Mouse (Mus musculus) G1E (cell line): ENCODE measurements around the gene Men1. TPM values are rescaled to one million over a fixed set of nuclear protein-coding genes. Genes with fewer than 3 reads are reported as not detected.
A peak's percentile ranks its signal among the peaks of the same experiment; 100 is the strongest.
"Not testable (repeated sequence)": the region's sequence is repeated elsewhere in the genome, so short reads cannot be mapped to it uniquely, and the experiment has no call there.

Source experiments
- ATAC-seq: 2 replicates; pipeline ENCODE4 v1.8.0; 2016; ENCODE audit warnings: mild to moderate bottlenecking; ENCODE audit not compliant: insufficient number of reproducible peaks, poor library complexity, low FRiP score, severe bottlenecking; ENCODE audit errors: extremely low read depth
- DNase-seq: peaks from one replicate; pipeline ENCODE4 v3.0.0; 2012; ENCODE audit warnings: low spot score
- H3K27me3 ChIP-seq: 2 replicates; pipeline ENCODE4 v1.6.1; 2012; ENCODE audit warnings: mild to moderate bottlenecking, low read length, inconsistent platforms; ENCODE audit not compliant: insufficient read depth
- H3K36me3 ChIP-seq: replicated peaks from 2 replicates; pipeline ENCODE3; 2012; ENCODE audit warnings: mild to moderate bottlenecking, inconsistent platforms
- H3K4me1 ChIP-seq: 2 replicates; pipeline ENCODE4 v1.6.1; 2012; ENCODE audit warnings: low read depth, low read length, inconsistent platforms, mixed read lengths; ENCODE audit not compliant: insufficient read depth
- H3K4me3 ChIP-seq: 2 replicates; pipeline ENCODE4 v1.5.1; 2012; ENCODE audit warnings: low read depth, mild to moderate bottlenecking, inconsistent platforms, low read length, moderate library complexity, mixed read lengths
- H3K9me3 ChIP-seq: replicated peaks from 2 replicates; pipeline ENCODE4 v1.6.1; 2012; ENCODE audit warnings: inconsistent platforms
- CTCF ChIP-seq: IDR thresholded peaks from 2 replicates; pipeline ENCODE4 v1.5.1; 2012; ENCODE audit warnings: low read depth, low read length, inconsistent platforms, mixed read lengths
- GATA1 ChIP-seq: IDR thresholded peaks from 2 replicates; pipeline ENCODE4 v1.6.1; 2012; ENCODE audit warnings: borderline replicate concordance, low read length, inconsistent platforms, mixed read lengths
- GATA2 ChIP-seq: IDR thresholded peaks from 2 replicates; pipeline ENCODE4 v1.6.1; 2012; ENCODE audit warnings: low read depth, low read length, inconsistent platforms, borderline replicate concordance
- POLR2AphosphoS5 ChIP-seq: IDR thresholded peaks from 2 replicates; pipeline ENCODE4 v1.6.1; 2012; ENCODE audit warnings: low read depth, low read length, inconsistent platforms; ENCODE audit not compliant: insufficient replicate concordance
- TAL1 ChIP-seq: conservative IDR thresholded peaks from 2 replicates; pipeline ENCODE4 v1.6.1; 2012; ENCODE audit warnings: low read depth, low read length, inconsistent platforms, mixed read lengths
- polyA plus RNA-seq: library from polyadenylated mRNA; stranded (reverse); fragments of >175 nt; gene quantifications from 2 replicates; pipeline ENCODE4 v1.2.3, GENCODE M21; 2012
- total RNA-seq, 2 experiments: library from RNA; stranded (forward) in 1 of 2; stranded (reverse) in 1 of 2; fragments of 200-1000 nt in 1 of 2; fragments of >200 nt in 1 of 2; fragmentation: Nextera tagmentation in 1 of 2; gene quantifications; 2 replicates each; pipeline ENCODE4 v1.2.3; 2014 to 2017

Gene Men1
- total and polyA plus RNA-seq, 3 experiments, result 30.9 to 146 (median 53.9) TPM

- peaks cover 27% of the 10 kb centered on the region for H3K36me3 ChIP-seq
- H3K4me3 ChIP-seq, result no peak overlapping the region
- no peaks in the 10 kb centered on the region for H3K27me3 ChIP-seq
- no peak; the same call in 1 of the 2 replicates for ATAC-seq
- DNase-seq, result peak; percentile 76
- TF ChIP-seq GATA1 (no peak), CTCF (peak; percentile 97), POLR2AphosphoS5 (no peak)
- H3K9me3 ChIP-seq, result no peaks in the 10 kb centered on the region
- peaks cover 78% of the 10 kb centered on the region for H3K4me1 ChIP-seq
These were observed 29.8 kb upstream of the Men1 start for GRCm38 (mm10) chr19:6304787-6305516.

- no peak for ATAC-seq
- peaks cover 72% of the 10 kb centered on the region for H3K4me1 ChIP-seq
- TF ChIP-seq CTCF, result no peak
- no peak for TF ChIP-seq TAL1
- no peak for TF ChIP-seq POLR2AphosphoS5
- TF ChIP-seq GATA1, result no peak
- no peak for TF ChIP-seq GATA2
- no peak for DNase-seq
- H3K9me3 ChIP-seq, result no peaks in the 10 kb centered on the region
- H3K27me3 ChIP-seq, result no peaks in the 10 kb centered on the region
- peak overlapping the region; percentile 77 for H3K4me3 ChIP-seq
- peaks cover 30% of the 10 kb centered on the region for H3K36me3 ChIP-seq
These were observed 29.2 kb upstream of the Men1 start for GRCm38 (mm10) chr19:6305517-6306115.

- DNase-seq, result peak; percentile 77
These were observed 28.6 kb upstream of the Men1 start, which contains the start of gene Cdc42bpg for GRCm38 (mm10) chr19:6306137-6306551. Gene Cdc42bpg (plus strand): TSS chr19:6306456.

GRCm38 (mm10) chr19:6306586-6306985 lies 28.2 kb upstream of the Men1 start:
- no peak for ATAC-seq
- peak; percentile 87 for DNase-seq
- H3K36me3 ChIP-seq, result peaks cover 37% of the 10 kb centered on the region
- no peaks in the 10 kb centered on the region for H3K9me3 ChIP-seq
- H3K27me3 ChIP-seq, result no peaks in the 10 kb centered on the region
- TF ChIP-seq CTCF (peak; percentile 77), GATA1 (no peak), TAL1 (no peak), POLR2AphosphoS5 (no peak)
- H3K4me3 ChIP-seq, result peak overlapping the region; percentile 77
- peaks cover 64% of the 10 kb centered on the region for H3K4me1 ChIP-seq

More at GRCm38 (mm10) chr19:6306137-6306551, 28.6 kb upstream of the Men1 start, which contains the start of gene Cdc42bpg:
- TF ChIP-seq POLR2AphosphoS5 (no peak), CTCF (no peak), GATA2 (no peak), GATA1 (no peak), TAL1 (no peak)
- Histone ChIP-seq H3K27me3 (no peaks in the 10 kb centered on the region), H3K36me3 (peaks cover 35% of the 10 kb centered on the region), H3K9me3 (no peaks in the 10 kb centered on the region), H3K4me1 (peaks cover 67% of the 10 kb centered on the region), H3K4me3 (peak within 1 kb of the TSS; percentile 77)
- no peak; the same call in 1 of the 2 replicates for ATAC-seq

GRCm38 (mm10) chr19:6307733-6308531 lies 26.8 kb upstream of the Men1 start:
- no peak for DNase-seq
- no peaks in the 10 kb centered on the region for H3K9me3 ChIP-seq
- H3K27me3 ChIP-seq, result no peaks in the 10 kb centered on the region
- peaks cover 48% of the 10 kb centered on the region for H3K36me3 ChIP-seq
- no peak for ATAC-seq
- H3K4me1 ChIP-seq, result peaks cover 51% of the 10 kb centered on the region
- TF ChIP-seq GATA2 (no peak), TAL1 (no peak), POLR2AphosphoS5 (no peak), CTCF (no peak), GATA1 (no peak)
- H3K4me3 ChIP-seq, result peak overlapping the region; percentile 27; the same call in 1 of the 2 replicates

- H3K27me3 ChIP-seq, result no peaks in the 10 kb centered on the region
- TF ChIP-seq GATA2 (no peak), TAL1 (no peak), POLR2AphosphoS5 (no peak), CTCF (no peak), GATA1 (no peak)
- DNase-seq, result no peak
- peaks cover 70% of the 10 kb centered on the region for H3K36me3 ChIP-seq
- no peaks in the 10 kb centered on the region for H3K9me3 ChIP-seq
- no peak overlapping the region for H3K4me3 ChIP-seq
- no peak for ATAC-seq
- H3K4me1 ChIP-seq, result peaks cover 34% of the 10 kb centered on the region
These were observed 24.6 kb upstream of the Men1 start for GRCm38 (mm10) chr19:6310181-6310580.

GRCm38 (mm10) chr19:6311783-6312182 lies 23.0 kb upstream of the Men1 start:
- not testable (repeated sequence) for H3K9me3 ChIP-seq, ATAC-seq, H3K27me3 ChIP-seq, H3K4me3 ChIP-seq, DNase-seq
- Histone ChIP-seq H3K4me1 (peaks cover 22% of the 10 kb centered on the region), H3K36me3 (peaks cover 86% of the 10 kb centered on the region)
